Mouse (Mus musculus) CD8-positive naive resting alpha-beta T cell, adult 2 months (primary cell): ENCODE data around the gene BC028528.
A peak's percentile ranks its signal among the peaks of the same experiment; 100 is the strongest.
"Not testable (repeated sequence)": the region's sequence is repeated elsewhere in the genome, so short reads cannot be mapped to it uniquely, and the experiment has no call there.

ENCODE experiments used
- DNase-seq, 2 experiments: peaks; one replicate each; pipeline ENCODE4 v3.0.0; 2022; ENCODE audit warnings: low read depth in 2 of 2, low spot score in 2 of 2

Gene BC028528

DNA sequence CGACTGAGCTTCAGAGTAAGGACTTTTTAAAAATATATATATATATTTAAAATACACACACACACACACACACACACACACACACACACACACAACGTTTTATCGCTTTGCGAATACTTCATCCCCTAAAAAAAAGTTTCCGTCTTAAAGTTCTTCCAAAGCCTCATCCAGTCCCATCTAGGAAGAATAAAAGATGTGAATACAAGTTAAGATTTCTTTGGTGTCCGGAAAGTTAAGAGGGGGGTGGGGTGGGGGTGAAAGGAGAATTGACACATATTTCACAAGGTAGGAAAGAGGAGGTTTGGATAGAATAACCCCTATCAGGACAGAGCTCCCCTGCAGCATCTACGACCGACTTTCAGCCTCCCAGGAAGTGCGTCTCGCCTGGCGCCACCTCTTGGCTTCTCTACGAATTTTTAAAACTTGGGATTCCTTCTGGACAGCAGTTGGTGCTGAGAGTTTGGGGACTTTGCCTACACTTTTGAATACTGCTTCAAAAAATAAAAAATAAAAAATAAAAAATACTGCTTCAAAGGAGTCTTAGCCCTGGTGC lies 14.2 kb upstream of the BC028528 start:
- peak in 1 of 2 experiments; percentile 40 for DNase-seq

DNA sequence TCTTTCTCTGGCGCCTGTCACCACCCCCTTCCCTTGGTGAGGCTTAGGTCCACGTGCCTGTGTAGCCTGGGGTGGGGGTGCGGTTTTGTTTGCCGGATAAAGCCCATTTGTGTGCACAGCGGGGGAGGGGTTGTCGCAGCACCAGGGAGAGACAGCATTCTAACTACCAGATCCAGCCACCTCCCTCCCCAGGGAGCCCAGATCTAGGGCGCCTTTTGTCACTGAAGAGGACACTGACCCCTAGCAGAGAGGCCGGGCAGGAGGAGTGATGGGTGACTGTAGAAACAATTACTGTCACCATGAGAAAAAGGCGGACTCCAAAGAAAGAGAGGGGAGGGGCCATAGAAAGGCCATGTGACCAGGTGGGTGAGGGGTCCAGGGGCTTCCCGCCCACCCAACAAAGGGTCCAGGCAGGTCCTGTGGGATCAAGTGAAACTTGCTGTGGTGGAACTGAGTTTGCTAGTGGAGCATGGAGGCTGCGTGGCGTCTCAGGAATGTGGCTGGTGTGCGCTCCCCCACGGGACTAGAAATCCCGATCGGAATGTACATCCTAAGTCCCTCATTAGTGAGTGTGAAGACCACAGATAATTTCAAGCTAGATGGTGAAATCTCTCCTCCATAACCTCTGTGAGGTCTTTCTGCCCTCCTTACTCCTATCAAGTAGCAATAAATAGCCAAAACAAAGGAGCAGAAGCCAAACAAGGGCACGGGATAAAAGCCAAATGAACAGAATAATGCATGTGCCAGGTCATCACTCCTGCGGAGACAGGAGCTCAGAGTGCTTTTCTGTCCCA lies 13.5 kb upstream of the BC028528 start:
- peak in 1 of 2 experiments; percentile 42 for DNase-seq

DNA sequence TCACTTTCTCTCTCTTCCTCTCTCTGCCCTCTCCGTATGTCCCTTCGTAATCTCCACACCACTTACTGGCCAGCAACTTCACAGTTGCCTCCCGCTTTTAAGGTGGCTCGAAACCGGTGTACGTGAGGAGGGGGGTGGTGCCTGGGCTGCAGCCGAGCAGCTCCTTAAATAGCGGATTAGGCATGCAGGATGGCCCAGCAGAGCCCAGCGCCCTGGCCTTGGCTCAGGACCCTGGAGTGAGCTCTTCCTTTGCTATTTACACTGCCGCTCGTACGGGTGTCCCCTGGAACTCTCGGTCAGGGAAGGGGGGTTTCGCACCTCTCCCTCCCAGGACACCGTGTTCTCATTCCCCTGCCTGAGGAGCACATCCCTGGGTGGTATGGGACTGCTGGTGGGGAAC lies 12.8 kb upstream of the BC028528 start, which contains the start of gene Car14:
Car14 (minus strand) TSS at position 124 of the 400 bp plus-strand sequence.
- DNase-seq = no peak

DNA sequence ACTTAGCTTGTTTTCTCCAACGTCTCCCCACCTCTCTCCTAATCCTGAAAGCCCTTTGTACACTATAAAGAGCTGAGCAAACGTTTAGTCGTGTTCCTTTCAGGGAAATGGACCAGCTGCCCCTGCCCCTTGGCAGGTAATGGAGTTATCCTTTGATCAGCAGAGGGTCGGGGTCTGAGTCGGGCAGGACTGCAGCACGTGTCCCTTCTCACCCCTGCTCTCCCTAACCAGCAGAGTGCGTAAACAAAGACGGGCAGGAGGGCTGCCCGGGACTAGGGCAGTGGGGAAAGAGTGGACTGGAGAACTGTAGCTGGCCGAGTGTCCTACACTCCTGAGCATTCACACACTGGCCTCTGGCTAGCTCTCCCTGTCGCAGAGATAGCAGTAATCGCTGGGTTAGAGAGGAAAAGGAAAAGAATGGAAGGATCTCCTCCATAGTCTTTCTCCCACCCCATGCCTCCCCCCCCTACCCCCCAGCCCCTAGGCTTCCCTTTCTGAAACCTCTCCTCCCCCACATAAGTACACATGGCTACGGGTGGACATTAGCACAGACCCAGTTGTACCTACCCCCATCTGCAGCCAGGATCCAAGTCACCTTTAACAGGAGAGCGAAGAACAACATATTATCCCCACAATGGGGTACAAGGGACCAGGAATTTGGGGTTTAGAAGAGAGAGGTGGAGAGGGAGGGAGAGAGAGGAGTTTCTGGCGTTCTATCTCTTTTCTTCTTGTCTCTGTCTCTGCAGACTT lies 12.1 kb upstream of the BC028528 start:
- DNase-seq = no peak

DNA sequence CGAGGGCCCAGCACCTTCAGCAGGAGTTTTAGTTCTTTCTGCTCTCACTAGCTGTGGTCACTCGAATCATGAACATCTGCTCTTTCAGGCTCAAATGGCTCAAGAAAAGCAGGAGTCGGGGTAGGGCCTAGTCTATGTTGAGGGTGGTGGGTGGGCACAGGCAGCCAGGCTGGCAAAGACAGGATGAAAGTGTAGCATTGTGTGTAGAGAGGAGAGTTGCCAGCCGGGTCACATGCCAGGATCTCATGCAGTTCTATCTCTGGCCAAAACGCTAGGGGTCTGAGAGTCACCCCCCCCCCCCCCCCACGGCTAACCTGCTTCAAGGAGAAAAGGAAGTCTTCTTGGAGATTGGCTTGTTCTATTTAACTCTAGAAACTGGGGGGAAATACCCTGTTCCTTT lies 10.8 kb upstream of the BC028528 start:
- DNase-seq = no peak

DNA sequence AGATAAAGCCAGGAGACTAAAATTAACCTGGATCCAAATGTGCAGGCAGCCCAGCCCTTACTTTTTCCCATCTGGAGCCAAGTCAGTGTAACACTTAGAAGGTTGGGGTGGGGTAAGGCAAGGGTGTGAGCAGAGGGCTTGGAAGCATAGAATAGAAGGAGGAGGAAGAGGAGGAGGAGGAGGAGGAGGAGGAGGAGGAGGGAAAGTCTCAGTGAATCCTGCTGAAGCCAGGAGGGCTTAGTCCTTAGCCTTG lies 10.5 kb upstream of the BC028528 start:
- DNase-seq = no peak

DNA sequence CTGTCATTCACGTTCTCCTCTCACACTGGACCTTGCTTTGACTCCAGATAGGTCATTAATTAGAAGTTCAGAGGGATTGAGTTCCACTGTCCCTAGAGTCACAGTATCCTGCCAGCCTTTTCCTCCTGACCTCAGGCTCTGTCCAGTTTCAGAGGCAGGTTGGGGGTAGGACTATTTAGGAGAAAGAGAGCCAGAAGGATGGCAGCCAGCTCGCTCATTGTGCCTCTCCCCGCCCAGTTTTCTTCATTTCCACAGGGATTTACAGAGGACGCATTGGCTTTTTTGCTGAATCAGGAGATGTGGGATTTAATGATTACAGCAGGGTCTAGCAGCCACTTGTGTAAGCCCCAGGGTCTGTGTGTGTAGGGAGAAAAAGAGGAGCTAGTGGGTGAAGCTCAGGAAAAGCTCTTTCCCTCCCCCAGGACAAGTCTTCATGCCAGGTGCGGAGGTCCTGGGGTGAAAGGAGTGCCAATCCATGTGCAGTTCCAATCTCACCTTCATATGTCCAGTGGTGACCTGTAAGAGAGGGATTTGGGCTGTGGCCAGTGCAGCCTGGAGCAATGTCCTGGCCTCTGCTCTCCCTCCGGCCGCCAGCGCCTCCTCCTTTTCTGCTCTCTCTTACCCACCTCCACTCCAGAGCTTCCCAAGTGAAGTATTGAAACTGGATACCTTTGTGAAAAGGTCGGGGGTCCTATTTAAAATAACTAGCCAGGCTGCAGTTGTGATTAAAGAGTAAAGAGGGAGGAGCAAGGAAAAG lies 10.0 kb upstream of the BC028528 start:
- DNase-seq = no peak

DNA sequence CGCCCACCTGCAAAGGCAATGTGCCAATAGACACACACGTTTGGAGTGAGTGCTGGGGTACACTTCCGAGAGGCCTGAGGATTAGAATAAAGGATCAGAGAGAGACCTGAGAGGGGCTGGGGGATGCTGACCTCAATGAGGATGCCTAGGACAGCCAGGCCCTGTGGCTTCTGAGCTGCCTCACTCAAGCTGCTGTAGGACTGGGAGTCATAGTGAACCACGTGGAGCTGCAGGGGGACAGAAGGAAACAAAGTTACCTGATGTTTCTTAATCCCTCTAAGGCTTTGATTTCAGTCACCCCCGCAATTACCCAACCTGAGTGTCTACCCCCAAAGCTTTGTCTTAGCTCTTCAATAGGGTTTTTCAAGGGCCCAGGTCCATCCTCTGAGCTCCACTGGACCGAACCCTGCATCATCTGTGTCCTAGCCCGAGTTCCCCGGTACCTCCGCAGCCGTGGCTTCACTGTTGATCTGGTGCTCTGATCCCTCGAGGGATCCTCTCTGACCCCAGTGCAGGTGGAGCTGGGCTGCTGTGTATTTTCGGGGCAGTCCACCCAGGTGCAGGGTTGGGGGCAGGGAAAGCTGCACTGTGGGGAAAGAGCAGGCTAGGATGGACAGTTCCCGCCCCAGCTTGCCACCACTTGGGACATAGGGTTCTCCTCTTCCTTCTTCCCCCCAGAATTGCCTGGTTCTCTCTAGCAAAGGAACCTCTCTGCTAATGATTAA lies 8.2 kb upstream of the BC028528 start:
- DNase-seq = no peak

DNA sequence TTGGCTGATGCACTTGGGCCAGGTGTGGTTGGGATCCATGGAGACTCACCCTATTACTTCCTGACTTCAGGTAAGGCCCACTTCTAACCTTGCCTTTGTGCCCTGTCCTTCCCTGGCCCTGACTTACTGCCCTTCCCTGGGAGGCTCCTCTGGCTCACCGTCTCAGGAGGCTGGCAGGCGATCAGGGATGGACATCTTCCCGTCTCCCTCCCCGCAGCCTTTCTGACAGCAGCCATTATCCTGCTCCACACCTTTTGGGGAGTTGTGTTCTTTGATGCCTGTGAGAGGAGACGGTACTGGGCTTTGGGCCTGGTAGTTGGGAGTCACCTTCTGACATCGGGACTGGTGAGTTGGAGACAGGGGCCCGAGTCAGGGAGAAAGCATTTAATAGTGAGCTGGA lies 3.7 kb upstream of the BC028528 start:
- not testable (repeated sequence) for DNase-seq

DNA sequence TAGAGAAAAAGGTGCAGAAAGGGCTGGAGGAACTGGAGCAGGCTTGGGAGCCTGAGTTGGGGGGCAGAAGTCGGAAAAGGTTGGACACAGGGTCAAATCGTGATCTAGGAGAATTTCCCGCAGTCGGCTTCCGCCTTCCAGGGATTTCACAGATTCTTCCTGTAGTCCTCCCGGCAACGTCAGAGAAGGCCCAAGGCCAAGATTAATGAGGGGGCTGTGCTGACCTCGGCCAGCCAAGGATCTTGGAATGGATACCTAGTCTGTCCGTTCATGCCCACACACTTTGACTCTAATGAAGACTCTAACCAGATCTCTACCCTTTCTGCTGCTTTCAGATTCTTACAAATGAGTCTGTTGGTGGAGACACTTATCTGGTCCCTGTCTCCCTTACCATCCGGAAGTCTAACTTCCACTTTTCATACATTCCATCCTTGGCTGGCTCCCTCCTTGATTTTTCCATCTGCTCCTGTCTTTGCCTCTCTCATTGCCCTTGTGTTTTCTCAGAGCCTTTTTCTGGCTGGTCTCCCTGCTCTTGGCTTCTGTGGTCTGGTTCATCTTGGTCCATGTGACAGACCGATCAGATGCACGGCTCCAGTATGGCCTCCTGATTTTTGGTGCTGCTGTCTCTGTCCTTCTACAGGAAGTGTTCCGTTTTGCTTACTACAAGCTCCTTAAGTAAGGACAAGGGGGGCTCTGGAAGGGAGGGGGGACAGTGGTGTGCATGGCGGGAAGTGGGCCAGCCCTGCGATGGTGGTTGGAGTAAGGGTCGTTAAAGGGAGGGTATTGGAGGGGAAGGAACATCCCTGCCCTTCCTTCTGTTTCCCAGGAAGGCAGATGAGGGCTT lies 2.7 kb upstream of the BC028528 start:
- DNase-seq = no peak

DNA sequence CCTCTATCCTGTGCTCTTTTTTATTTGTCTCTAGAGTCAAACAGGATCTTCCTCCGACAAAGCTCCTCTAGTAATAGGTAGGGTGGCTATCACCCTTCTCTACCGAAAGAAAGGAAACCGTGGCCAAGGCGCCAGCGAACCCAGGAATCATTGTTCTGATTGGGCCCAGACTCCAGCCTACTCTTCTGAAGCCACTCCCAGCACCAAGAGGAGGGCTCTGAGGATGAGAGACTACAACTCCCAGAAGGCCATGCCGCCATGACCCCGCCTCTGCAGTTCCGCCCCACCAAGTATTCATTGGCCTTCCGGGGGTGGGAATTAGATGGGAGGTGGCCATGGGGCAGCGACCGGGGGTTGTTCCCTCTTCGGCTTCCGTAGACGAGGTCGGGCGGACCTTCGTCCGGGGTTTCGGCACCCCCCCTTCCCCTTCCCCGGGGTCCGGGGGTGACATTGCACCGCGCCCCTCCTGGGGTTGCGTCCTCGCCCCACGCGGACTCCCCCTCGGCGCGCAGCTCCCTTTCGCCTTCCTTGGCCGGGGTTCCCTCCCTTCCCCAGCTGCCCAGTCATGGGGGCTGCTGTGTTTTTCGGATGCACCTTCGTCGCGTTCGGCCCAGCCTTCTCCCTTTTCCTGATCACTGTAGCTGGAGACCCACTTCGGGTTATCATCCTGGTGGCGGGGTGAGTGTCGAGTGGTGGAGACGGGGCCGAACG lies 2.0 kb upstream of the BC028528 start, which contains the start of gene Aph1a:
Aph1a (plus strand) TSS at position 364 of the 711 bp plus-strand sequence.
- peak; percentile 91 to 95 for DNase-seq

DNA sequence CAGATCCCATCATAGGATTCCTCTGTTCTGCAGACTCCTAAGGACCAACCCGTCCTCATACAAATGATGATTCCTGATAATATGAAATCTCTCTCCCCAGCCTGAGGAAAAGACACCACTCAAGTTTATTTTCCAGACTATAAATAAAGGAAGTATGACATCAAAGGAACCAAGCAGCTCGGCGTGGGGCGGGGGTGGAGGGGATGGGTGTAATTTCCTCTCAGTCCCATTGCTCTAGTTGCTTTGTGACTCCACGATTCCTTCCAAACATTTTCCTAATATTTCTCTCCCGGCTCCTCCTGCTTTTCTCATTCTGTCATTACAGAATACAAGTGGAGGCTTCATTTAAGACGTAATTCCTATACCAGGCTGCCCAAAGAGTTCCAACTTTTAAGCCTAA lies 1.3 kb upstream of the BC028528 start:
- DNase-seq = no peak

DNA sequence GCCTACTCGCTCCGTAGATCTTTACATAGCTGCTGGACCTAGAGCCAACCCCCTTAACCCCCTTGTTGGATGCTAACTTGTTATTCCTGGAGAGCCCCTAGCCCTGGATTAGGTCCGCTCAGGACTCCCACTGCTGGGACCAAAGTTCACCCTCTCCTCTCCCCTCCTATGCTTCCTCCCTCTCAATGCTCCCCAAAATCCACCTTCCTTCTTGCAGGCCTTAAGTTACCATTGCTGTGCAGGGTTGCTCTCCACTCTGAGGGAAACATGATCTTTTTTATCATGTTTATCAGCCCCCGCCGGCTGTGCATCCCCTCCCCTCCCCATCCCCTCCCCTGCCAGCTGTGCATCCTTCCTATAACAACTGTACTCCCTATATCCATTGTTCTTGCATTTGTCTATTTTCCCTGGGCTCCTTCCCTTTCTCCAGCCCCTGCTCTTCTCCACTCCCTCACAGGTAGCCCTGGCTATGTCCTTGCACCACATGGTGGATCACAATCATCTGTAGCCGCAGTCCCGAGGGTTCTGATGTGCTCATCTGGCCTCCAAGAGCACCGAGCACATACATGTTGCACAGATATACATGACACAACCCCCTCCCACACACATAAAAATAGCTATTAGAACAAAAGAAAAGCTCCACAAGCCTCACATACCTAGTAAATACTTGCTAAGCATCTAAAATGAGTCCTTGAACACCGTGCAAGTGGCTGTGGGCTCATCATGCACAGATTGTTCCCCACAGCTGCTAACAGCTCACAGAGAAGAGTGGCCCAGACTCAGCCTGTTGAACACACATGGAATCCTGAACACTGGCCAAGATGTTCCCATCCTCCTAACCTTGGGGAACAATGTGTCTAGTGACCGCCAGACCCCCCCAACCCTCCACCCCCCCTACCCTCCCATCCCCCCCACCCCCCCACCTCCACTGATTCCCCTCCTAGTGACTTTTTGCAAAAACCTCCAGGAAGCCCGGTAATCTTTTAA lies 554 bp upstream of the BC028528 start:
- no peak for DNase-seq

DNA sequence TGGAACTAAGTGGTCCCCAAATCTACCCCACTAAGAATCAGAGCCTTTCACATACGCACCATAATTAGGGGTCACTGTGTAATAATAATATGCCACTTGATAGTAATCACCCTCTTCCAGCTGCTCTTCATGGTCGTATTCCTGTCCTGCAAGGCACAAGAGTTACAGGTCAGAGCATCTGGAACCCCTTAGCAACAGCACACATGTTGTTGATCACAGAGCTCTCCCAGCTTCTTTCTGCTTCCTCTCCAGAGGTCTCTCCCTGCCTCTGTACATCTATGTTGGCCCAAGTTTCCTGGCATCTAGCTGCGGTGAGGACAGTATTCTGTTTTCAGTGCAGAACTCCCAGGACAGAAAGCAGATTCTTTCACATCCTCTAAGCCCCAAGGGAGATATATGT lies 2.1 kb downstream of the BC028528 start:
- no peak for DNase-seq

DNA sequence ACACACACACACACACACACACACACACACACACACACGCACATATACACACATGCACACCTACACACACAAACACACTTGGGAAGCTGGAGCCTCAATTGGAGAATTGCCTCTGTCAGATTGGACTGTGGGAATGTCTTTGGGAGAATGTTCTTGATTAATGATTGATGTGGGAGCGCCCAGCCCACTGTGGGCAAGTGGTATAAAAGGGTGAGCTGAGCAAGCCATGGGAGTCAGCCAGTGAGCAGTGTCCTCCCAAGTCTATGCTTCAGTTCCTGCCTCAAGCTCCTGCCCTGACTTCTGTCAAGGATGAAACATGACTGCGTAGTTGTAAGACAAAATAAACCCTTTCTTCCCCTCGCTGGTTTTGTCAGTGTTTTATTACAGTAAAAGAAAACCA lies 4.2 kb downstream of the BC028528 start:
- no peak for DNase-seq

DNA sequence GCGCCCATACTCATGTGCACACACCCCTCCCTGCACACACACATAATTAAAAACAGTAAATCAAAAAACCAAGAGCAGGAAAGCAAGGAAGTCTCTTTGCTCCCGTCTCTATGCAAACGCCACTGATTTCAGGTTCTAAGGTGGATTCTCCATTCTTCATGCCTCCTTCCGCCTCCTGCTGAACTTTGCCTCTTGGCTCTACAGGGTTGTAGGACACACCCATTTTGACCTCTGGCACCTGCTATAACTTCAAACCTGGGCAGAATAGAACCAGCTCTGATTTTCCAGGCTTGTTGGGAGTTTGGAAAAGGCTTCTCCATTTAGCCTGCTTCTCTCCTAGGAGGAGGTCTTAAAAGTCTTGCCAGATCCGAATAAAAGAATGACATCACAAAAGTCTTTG lies 7.4 kb downstream of the BC028528 start:
- DNase-seq = no peak

DNA sequence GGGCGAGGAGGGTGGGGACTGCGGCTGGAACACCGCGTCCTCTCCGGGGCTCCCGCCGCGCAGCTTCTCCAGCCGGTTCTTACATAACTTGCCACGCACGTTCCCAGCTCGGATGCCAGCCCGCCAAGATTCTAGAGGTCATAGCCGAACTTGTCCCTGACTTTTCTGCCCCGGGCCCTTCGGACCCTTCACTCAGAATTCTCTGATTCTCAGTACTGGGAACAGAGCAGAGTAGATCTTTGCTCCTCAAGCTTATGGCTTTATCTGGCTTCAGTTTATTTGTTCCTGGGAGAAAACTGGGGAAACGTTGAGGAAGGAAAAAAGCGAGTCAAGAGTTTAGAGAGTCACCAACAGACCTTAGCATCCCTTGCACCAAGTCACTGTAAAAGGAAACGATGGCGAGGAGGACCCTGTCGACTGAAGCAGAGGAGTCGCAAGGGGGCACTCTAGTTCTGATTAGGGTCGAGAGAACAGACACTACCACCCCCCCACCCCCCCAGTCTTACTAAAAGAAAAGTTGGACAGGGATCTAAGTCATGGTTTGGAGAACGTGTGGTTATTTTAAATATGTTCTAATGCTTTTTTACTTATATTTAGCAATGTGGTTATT lies 8.9 kb downstream of the BC028528 start:
- DNase-seq = peak in 1 of 2 experiments; percentile 69
